Mouse (Mus musculus) lung, postnatal 0 days (tissue): ENCODE measurements around the gene Mmp14. TPM values are rescaled to one million over a fixed set of nuclear protein-coding genes. Genes with fewer than 3 reads are reported as not detected.

Experiments used
- ATAC-seq: fragments of 200-750 bp; cut with Nextera tagmentation; 2 replicates; pipeline ENCODE4 v1.8.0; 2017; ENCODE audit warnings: moderate library complexity
- DNase-seq: peaks from one replicate; pipeline ENCODE4 v3.0.0-alpha.2; 2016; ENCODE audit warnings: low spot score
- H3K27ac ChIP-seq: fragments of 300-500 bp; sonication (generic); 2 replicates; pipeline ENCODE4 v1.5.1; 2014; ENCODE audit warnings: antibody characterized with exemption, mild to moderate bottlenecking, low read length, mixed read lengths
- H3K27me3 ChIP-seq: fragments of 300-500 bp; sonication (generic); replicated peaks from 2 replicates; pipeline ENCODE4 v1.6.1; 2014; ENCODE audit warnings: low read length, mixed read lengths; ENCODE audit not compliant: insufficient read depth
- H3K36me3 ChIP-seq: fragments of 300-500 bp; sonication (generic); 2 replicates; pipeline ENCODE4 v1.6.1; 2014; ENCODE audit warnings: low read length, mixed read lengths; ENCODE audit not compliant: insufficient read depth
- H3K4me1 ChIP-seq: fragments of 300-500 bp; sonication (generic); 2 replicates; pipeline ENCODE4 v1.6.1; 2014; ENCODE audit warnings: antibody characterized with exemption, low read depth, low read length, mixed read lengths; ENCODE audit not compliant: insufficient read depth
- H3K4me2 ChIP-seq: fragments of 300-500 bp; sonication (generic); replicated peaks from 2 replicates; pipeline ENCODE4 v1.6.1; 2014; ENCODE audit warnings: low read depth, mild to moderate bottlenecking, low read length, moderate library complexity, mixed read lengths
- H3K4me3 ChIP-seq: fragments of 300-500 bp; sonication (generic); 2 replicates; pipeline ENCODE4 v1.5.1; 2014; ENCODE audit warnings: low read depth, low read length
- H3K9ac ChIP-seq: fragments of 300-500 bp; sonication (generic); replicated peaks from 2 replicates; pipeline ENCODE4 v1.6.1; 2014; ENCODE audit warnings: low read depth, mild to moderate bottlenecking
- H3K9me3 ChIP-seq: fragments of 300-500 bp; sonication (generic); 2 replicates; pipeline ENCODE4 v1.6.1; 2016; ENCODE audit warnings: low read length, mixed read lengths
- CTCF ChIP-seq: IDR thresholded peaks from 2 replicates; pipeline ENCODE4 v1.5.1; 2016; ENCODE audit warnings: antibody characterized with exemption, mild to moderate bottlenecking
- EP300 ChIP-seq: IDR thresholded peaks from 2 replicates; pipeline ENCODE4 v1.6.1; 2016; ENCODE audit warnings: antibody characterized with exemption, mild to moderate bottlenecking, control low read depth
- WGBS: fragments of 180-500 bp; shearing (Covaris S2); extraction: QIAGEN DNeasy Blood & Tissue Kit; methylation state at CpG from one replicate; pipeline ENCODE4 v1.1.7; 2014; 5-methylcytosine and 5-hydroxymethylcytosine counted together
- polyA plus RNA-seq: library from polyadenylated mRNA; unstranded; fragments of >200 nt; fragmentation: Nextera tagmentation; extraction: Ambion mirVana; gene quantifications from 2 replicates; pipeline ENCODE4 v1.2.1, GENCODE M21; 2015

Mmp14 gene
- polyA plus RNA-seq, 1 experiment from 2014 or later: 155 TPM

- Histone ChIP-seq H3K27me3 (no peaks in the 10 kb centered on the region), H3K4me1 (0 out of 2 replicates have a peak, but pooled peaks cover 5% of the 10 kb centered on the region), H3K9ac (no peak overlapping the region), H3K4me2 (no peak overlapping the region), H3K9me3 (no peaks in the 10 kb centered on the region), H3K27ac (no peak overlapping the region), H3K36me3 (no peaks in the 10 kb centered on the region), H3K4me3 (no peak overlapping the region)
- peak; percentile 76 for TF ChIP-seq CTCF
- TF ChIP-seq EP300: no peak
- DNase-seq (peak; percentile 50), ATAC-seq (no peak)
- 47% methylated on average over 9 of the region's 9 CpGs for WGBS
These were observed 51.1 kb downstream of the Mmp14 start for GRCm38 (mm10) chr14:54482498-54482897.

- TF ChIP-seq CTCF: no peak
- no peak for TF ChIP-seq EP300
- ATAC-seq: no peak
These were observed 54.5 kb downstream of the Mmp14 start for GRCm38 (mm10) chr14:54485899-54486298.

GRCm38 (mm10) chr14:54487732-54488131 is 56.3 kb downstream of the Mmp14 start:
- 51% methylated on average over 2 of the region's 2 CpGs for WGBS
- Histone ChIP-seq H3K9me3 (no peaks in the 10 kb centered on the region), H3K9ac (no peak overlapping the region), H3K27me3 (no peaks in the 10 kb centered on the region), H3K4me2 (no peak overlapping the region), H3K4me3 (no peak overlapping the region), H3K27ac (no peak overlapping the region), H3K4me1 (no peaks in the 10 kb centered on the region), H3K36me3 (no peaks in the 10 kb centered on the region)
- DNase-seq (no peak), ATAC-seq (no peak)
- TF ChIP-seq CTCF: no peak
- no peak for TF ChIP-seq EP300

More at GRCm38 (mm10) chr14:54485899-54486298, 54.5 kb downstream of the Mmp14 start:
- Histone ChIP-seq H3K4me3 (no peak overlapping the region), H3K9ac (no peak overlapping the region), H3K9me3 (no peaks in the 10 kb centered on the region), H3K27me3 (no peaks in the 10 kb centered on the region), H3K4me1 (no peaks in the 10 kb centered on the region), H3K36me3 (no peaks in the 10 kb centered on the region), H3K4me2 (no peak overlapping the region), H3K27ac (no peak overlapping the region)
- no peak for DNase-seq
- 87% methylated on average over 7 of the region's 7 CpGs for WGBS

- H3K9me3 ChIP-seq: no peaks in the 10 kb centered on the region
- TF ChIP-seq CTCF (no peak), EP300 (no peak)
These were observed 56.9 kb downstream of the Mmp14 start for GRCm38 (mm10) chr14:54488350-54488749.

GRCm38 (mm10) chr14:54492345-54493131 is 61.1 kb downstream of the Mmp14 start:
- Histone ChIP-seq H3K36me3 (no peaks in the 10 kb centered on the region), H3K4me1 (no peaks in the 10 kb centered on the region), H3K9me3 (no peaks in the 10 kb centered on the region), H3K27me3 (no peaks in the 10 kb centered on the region), H3K4me3 (no peak overlapping the region), H3K27ac (no peak overlapping the region), H3K9ac (no peak overlapping the region), H3K4me2 (no peak overlapping the region)
- peak; percentile 88 for ATAC-seq
- peak; percentile 40 for DNase-seq
- no peak for TF ChIP-seq EP300
- no peak for TF ChIP-seq CTCF
- 65% methylated on average over 18 of the region's 18 CpGs for WGBS

More at GRCm38 (mm10) chr14:54488350-54488749, 56.9 kb downstream of the Mmp14 start:
- H3K27me3 ChIP-seq: no peaks in the 10 kb centered on the region
- H3K36me3 ChIP-seq: no peaks in the 10 kb centered on the region
- no peaks in the 10 kb centered on the region for H3K4me1 ChIP-seq
- no peak overlapping the region for H3K4me2 ChIP-seq
- no peak overlapping the region for H3K9ac ChIP-seq
- ATAC-seq (no peak), DNase-seq (no peak)
- no peak overlapping the region for H3K27ac ChIP-seq
- H3K4me3 ChIP-seq: no peak overlapping the region

GRCm38 (mm10) chr14:54493236-54493635 is 61.8 kb downstream of the Mmp14 start:
- Histone ChIP-seq H3K4me1 (no peaks in the 10 kb centered on the region), H3K27me3 (no peaks in the 10 kb centered on the region), H3K36me3 (no peaks in the 10 kb centered on the region), H3K4me2 (no peak overlapping the region), H3K4me3 (no peak overlapping the region), H3K9ac (no peak overlapping the region), H3K27ac (no peak overlapping the region), H3K9me3 (no peaks in the 10 kb centered on the region)
- TF ChIP-seq EP300 (no peak), CTCF (no peak)
- WGBS: 93% methylated on average over 5 of the region's 5 CpGs
- no peak for DNase-seq
- ATAC-seq: no peak
